Mouse (Mus musculus): ENCODE results near the gene Topors. TPM values are rescaled to one million over a fixed set of nuclear protein-coding genes. Genes with fewer than 3 reads are reported as not detected.
"Not testable (repeated sequence)": the region's sequence is repeated elsewhere in the genome, so short reads cannot be mapped to it uniquely, and the experiment has no call there.

Gene Topors
- 10 to 100 TPM; 16.8 to 22.9 (median 19.7) TPM for total RNA-seq (2022)

DNA sequence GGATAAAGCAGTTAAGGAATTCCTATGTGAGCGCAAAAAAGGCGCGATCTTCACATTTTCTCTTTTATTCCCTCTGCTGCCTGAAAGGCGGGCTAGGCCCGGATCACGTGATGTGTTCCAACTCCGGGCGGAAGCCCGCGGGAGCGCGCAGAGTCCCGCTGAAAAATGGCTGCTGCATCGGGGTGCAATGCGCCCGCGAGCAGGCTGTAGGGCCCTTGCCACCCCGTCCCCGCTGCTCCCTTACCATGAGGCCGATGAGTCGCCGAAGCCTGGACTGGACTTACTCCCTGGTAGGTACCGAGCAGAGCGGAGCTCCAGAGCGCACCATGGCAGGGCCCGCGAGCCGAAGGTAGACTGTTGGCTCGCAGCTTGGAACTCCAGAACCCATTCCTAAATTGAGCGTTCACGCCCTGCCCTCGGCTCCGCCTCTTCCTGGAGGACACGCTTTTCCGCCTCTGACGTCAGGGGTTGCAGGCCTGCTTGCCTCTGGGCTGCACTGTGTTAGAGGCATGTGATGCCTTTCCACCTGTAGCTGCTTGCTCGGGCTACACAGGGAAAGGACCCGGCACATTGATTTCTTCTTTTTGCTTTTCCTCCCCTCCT is at the start of gene Topors, which contains the start of gene Smim27:
Topors (minus strand) TSS at position 421 of the 603 bp plus-strand sequence.
Smim27 (plus strand) TSS at position 150 of the 603 bp plus-strand sequence.
- peak; percentile 92 to 93 for DNase-seq (ENCODE audit: low spot score in 2 of 2)

DNA sequence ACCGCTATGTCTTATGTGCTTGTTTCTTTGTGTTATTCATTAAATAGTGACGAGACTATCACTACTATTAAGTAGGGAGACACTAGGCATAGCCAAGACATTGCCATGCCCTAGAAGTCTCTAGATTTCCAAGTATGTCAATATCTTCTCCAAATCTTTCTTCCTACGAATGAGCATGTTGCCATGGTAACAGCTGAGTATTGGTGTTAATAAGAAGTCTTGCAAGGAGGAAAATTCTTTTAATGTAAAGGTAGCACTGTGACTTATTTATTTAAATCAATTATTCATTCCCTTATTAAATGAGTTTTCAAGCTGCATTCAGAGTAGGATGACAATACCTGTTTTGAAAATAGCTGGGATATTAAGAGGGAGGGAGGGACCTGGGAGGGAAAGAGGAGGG is 47.8 kb upstream of the Topors start:
- no peak for DNase-seq (ENCODE audit: low spot score in 2 of 2)

DNA sequence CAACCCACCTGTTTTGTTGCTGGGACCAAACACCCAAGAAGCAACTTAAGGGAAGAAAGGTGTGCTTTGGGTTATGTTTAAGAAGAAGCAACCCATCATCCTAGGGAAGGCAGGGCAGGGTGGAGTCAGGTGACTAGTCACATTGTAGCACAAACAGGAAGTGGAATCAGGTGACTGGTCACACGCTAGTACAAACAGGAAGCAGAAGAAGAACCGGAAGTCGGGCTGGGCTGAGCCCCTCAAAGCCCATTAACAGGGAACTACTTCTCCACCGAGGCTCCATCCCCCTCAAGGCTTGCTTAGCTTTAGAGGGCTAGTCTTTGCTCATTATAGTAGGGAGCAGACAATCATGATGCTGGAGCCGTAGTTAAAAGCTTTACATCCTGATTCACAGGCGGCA is 43.4 kb upstream of the Topors start:
- DNase-seq (ENCODE audit: low spot score in 2 of 2), result no peak

DNA sequence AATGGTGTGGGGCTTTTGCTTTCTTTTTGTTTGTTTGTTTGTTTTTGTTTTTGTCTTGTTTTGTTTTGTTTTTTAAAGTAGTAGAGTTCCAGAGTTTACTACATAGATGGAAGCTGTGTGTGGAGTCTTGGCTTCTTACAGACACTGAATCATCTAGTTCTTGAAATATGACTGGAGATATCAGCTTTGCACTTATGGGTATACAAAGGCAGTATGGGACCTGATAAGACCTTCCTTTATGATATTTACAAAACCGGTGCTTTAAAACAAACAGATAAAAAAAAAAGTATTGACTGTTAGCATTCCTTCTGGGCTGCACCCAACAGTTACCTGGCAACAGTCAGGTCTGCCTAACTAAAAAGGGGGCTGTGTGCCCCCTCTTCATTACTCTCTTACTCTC is 42.6 kb upstream of the Topors start:
- no peak for DNase-seq (ENCODE audit: low spot score in 2 of 2)

DNA sequence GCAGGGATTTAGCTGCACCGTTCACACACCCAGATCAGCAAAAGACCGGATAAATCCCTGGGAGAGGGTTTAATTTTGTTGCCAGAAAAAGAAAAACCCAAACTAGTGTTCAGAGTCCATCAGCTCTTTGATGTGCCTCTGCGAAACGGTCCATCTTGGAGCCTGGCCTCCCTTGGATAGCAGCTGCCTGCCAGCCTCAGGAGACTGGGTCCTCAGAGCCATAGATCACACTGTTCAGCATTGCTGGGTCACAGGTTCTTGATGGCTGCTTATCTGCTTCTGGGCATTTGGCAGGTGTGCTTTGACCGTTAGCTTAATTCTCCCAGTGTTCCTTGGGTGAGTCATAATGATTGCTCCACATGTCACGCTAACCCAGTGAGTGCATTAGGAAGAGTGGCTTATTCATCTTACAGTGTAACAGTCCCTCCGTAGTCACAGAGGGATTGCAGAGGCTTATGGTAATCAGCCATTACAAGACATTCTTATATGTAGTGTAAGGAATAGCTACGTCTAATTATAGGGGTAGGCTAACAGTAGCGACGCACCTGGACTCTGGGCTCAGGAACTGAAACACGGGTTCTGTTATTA is 41.2 kb upstream of the Topors start:
- DNase-seq (ENCODE audit: low spot score in 2 of 2), result no peak

DNA sequence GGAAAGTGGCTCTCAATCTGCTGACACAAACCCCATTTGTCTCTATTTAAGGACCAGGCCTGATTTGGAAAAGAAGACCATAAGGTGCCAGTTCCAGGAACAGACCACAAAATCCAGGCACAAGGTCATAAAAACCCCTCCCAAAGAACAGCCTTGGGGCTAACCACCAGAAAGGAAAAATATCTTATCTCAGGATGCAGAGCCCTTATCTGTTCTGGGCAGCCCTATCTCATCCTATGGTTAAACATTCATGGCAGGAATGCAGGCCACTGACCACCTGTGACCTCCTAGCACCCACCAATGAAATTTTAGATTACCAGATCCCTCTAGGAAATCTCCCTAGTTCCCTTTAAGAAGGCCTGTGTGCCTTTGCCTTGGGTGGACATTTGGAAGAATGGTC is 40.0 kb upstream of the Topors start:
- no peak for DNase-seq (ENCODE audit: low spot score in 2 of 2)

DNA sequence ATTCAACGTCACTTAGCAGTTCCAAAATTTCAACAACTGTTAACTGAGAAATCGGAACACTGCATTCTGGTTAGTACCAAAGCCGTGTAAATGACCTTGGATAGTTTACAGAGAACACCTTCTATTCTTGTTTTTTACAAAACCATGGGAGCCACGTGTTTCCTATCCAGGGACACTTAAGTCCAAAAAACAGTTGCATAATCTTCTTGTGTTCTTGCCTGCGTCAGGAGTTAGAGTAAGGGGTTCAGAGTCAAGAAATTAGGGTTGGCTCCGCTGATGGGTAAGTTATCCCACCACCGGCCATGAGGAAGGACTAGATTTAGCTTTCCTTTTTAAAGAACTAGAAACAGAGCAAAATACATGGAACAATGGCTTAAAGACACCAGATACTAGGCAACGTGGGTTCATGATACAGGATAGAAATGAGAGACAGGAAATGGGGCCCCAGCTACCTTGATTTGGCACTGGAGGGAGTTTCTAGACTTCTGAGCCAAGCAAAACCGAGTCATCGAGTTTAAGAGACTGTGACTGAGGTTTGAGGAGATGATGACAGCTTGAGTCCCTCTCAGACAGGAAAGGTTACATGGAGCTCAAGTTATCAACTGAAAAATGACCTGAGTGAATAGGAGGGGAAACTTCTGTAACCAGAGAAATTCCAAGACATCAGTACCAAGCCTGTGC is 32.9 kb upstream of the Topors start:
- DNase-seq (ENCODE audit: low spot score in 2 of 2), result no peak

DNA sequence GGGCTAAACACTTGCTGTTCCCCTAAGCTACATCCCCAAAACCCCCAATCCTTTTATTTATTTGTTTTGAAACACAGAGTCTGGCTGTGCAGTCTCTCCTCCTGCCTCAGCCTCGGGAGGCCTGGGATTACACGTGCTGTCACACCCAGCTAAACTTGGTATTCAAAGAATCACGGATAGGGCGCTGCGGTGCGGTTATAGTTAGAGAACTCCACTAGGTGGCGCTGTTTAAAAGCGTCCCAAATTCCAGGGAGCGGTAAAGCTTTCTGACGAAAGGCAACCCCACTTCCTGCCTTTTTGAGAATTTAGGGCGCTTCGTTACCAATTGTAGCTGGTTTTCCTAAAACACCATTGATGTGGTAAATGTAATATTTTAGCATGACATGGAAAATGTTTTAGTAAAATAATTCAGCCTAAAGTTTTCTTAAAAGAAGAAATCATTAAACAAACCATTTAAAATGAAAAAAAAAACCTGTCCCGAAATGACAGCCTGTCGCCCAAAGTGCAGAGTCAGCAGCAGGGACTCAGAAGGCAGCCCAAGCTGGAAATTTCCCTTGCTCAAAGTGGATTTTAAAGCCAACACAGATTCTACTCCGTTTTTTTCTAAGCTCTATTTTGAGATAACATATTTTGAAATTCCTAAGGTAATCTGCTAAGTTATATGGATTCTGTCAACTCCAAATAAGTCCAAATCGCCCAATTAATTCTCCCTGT is 31.6 kb upstream of the Topors start:
- peak; percentile 48 to 54 for DNase-seq (ENCODE audit: low spot score in 2 of 2)

DNA sequence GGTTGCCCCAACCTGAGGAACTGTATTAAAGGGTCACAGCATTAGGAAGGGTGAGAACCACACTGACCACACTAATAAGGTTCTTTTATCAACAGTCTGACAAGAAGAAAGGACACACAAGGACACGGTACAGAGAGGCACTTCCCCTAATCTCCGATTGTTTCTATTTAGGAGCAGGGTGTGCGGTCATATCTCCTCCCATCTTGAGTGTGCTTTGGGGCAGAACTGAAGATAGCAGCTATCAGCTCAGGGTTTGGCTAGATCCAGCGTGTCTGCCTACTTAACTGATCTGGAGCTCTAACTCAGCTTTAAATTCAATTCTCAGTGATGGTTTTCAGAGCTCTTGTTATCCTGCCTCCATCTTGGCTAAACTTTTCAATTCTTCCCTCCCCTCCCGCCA is 29.5 kb upstream of the Topors start:
- no peak for DNase-seq (ENCODE audit: low spot score in 2 of 2)

DNA sequence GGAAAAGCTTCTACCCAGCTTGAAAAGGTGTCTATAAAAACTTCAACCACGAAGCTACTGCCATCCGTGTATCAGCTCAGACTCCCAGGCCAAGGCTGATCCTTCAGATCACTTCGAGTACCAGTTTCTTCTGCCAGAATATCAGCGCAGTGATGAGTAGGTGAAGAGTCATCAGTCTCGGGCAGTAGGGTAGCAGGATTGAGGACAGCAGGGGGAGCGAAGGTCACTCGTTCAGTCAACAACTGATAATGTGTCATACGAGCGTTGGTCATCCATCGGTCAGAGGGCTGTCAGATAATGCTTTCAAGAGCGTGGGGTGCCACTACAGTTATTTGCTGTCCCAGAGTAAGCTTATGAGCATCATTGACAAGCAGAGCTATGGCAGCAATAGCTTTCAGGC is 21.9 kb upstream of the Topors start:
- DNase-seq (ENCODE audit: low spot score in 2 of 2), result not testable (repeated sequence)

DNA sequence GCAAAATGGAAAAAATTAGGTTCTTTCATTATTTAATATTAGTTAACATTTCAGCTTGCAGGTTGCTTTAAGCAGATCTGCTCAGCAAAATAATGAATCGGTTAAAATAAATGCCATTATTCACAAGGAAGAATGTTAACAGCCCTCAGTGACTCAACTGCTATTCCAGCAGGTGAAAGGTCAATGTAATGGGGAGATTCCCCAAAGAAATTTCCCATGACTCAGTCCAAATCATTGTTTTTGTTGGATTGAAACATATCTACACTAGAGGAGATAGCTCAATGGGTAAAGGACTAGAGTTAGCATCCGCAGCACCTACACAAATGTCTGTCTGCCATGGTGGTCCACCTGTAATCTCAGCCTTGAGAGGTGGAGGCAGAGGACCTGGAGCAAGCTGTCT is 19.4 kb upstream of the Topors start:
- DNase-seq (ENCODE audit: low spot score in 2 of 2), result no peak

DNA sequence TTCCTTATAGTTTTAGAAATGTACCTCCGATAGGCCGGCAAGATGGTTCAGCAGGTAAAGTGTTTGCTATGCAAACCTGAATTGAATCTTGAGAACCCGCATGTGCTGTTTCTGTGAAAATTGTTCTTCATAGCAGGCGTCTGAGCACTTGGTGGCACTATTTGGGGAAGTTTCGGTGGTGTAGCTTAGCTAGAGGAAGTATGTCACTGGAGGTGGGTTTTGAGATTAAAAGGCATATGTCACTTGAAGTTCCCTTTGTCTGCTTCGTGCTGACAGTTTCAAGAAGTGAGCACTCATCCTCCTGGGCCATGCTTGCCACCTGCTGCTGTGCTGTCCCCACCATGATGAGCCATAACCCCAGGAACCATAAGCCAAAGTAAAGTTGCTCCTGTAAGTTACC is 17.8 kb upstream of the Topors start:
- no peak for DNase-seq (ENCODE audit: low spot score in 2 of 2)

DNA sequence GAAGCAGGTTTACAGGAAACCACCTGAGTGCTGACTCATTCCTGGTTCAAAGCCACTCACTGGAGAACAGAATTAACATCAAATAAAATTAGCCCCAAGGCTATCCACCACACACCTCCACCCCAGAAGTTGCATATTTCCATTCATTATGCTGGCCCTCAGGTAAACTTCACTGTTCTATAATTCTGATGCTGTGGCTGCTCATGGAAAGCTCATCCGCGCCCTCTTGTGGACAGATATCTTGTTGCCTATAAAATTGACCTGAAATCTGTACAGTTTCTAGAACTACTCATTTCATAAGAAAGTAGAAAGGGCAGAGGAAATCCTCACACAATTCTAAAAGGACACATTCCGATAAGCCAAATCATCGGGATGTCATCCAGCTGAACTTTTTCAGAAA is 15.9 kb upstream of the Topors start:
- peak in 1 of 2 experiments; percentile 23 for DNase-seq (ENCODE audit: low spot score in 2 of 2)

DNA sequence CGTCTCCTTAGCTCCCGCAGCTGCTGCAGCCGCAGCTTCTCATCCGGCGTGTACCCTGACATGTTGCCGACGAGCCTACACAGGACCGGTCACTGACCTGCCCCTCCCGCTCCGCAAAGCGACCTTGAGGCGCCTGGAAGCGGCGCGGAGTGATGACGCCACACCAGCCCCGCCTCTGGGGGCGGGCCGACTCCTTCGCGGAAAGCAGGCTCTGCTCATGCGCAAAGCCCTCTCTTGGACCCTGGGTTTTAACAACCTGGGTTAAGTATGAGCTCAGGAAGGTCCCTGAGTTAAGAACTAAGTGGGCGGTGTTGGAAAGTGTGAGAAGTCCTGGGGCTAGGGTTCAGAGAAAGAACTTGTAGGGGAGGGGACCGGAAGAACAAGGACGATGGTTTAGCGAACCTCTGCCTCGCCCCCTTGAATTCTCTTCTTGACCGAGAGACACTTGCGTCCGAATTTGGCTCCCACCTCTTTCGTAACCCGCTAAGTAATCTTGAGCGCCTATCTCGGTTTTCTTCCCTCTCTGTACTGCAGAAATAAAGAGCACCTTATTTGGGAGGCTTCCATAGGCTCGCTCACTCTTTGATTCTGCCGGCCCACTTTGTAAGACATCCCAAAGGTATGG is 9.7 kb upstream of the Topors start, which contains the start of gene Ndufb6:
Ndufb6 (minus strand) TSS at position 146 of the 625 bp plus-strand sequence.
- peak; percentile 89 to 90 for DNase-seq (ENCODE audit: low spot score in 2 of 2)

DNA sequence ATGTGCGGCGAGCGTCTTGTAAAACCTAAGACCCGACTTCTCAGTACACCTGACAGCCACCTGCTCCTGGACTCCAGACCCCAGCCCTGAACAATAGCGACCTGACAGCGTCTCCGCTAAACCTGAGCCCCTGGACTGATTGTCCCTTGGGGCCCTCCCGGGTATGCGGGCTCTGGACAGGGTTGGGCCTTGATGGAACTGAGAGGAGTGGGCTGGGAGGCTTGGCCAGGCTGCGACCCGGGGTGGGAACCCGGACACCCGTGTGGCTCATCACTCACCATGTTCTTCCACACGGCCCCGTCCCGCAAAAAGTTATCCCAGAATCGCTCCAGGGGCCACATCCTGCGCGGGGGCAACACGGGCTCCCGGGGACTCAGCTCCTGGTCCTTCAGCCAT is 9.2 kb upstream of the Topors start:
- no peak for DNase-seq (ENCODE audit: low spot score in 2 of 2)

DNA sequence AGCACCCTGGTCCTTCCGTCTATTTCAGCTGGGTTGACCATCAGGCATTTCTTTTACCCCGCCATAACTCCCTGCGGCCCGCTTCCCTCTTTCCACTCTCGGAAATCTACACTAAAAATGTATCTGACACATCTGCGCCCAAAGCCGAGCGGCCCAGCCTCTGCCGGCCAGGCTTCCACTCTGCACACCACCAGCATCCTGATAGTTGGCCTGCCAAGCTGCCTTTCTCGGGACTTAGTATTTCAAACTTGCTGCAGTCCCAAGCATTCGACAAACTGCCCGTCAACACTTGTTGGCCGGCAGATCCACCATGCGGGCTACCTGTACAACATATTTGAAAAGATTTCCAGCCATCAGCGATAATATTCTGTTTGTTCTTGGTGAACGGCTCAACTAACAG is 815 bp downstream of the Topors start:
- DNase-seq (ENCODE audit: low spot score in 2 of 2), result no peak

DNA sequence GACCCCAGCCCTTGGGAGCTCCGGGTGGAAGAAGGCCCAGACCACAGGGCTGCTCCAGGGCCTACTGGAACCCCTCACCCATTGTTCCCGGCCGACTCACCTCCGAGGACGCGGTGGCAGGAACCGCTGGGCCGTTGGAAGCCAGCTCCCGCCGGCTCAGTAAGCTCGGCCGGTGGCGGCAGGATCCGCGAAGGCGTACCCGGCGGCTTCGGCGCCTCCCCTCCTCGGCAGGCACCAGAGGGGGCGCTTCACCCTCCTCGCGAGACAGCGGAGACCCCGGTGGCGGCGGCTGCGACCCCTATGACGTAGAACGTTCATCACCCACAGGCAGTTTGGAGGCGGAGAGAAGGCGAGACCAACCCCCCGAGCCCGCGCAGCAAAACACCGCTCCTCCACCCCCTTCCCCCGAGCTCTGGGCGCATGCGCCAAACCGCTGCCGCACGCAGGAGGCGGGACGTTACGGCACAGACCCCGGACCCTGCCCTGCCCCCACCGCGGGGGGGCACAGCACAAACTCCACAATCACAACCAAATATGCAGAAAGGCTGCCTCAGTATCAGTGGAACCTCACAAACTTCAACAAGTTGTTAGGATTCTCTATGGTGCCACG is 1.3 kb downstream of the Topors start:
- DNase-seq (ENCODE audit: low spot score in 2 of 2), result peak; percentile 83 to 87

DNA sequence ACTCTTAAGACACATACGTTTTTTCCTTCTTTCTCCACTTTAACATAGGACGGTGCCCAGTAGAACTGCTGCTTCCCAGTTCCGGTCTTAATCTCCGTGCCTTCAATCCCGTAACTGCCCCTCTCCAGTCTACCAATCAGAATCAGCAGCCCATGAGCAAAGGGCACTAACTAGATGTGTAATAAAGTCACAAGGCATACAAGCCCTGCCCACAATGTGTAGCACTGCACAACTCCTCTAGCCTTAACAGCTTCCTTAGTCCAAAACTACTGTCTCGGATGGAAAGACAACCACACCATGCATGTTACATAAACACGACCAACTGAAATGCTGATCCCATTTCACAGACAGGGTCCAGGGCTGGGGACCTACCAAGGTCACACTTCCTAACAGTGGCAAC is 2.0 kb downstream of the Topors start:
- DNase-seq (ENCODE audit: low spot score in 2 of 2), result peak in 1 of 2 experiments; percentile 8

DNA sequence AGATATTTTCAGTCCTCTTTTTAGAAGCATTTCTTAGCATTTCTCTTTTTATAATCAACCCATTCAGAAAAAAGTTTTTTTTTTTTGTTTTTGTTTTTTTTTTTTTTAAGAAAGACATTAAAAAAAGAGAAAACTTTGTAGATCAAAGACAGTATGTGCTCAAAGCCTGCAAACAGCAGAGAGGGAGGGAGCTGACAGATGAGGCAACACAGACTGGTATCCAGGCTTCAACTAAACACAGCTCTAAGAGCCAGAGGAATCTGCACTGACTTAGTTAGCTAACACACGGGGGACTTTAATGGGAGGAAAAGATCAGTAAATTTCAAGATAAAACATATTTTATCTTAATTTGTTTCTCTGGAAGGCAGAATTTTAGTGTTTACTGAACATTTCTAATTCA is 5.3 kb downstream of the Topors start:
- DNase-seq (ENCODE audit: low spot score in 2 of 2), result no peak

DNA sequence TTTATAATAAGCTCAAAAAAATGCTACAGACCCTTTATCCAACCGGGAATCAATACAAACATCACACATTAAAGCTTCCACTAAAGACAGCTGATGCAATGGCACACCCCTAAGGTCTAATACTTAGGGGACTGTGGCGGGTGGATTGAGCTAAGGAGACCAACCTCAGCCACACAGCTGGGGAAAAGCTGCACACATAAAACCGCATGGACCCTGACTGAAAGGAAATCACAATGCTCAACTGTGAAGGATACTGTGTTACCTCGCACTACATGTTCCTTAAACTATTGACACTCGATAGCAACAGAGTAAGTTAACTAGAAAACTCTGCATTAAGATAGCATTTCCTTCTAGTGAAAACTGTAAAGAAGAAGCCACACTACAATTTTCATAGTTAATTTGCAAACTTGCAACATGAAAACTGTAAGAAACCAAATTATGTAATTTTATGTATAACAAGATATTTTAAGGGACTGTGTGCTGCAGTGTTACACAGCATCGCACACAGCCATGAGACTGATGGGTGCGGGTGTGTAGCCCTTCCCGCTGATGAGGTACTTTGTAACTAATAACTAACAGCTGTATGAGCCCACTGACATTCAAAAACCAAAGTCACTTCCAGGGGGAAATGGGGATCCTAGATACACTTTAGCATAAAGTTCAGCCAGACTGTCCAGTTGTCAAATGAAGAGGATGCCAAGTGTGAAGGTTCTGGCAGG is 15.1 kb downstream of the Topors start:
- no peak for DNase-seq (ENCODE audit: low spot score in 2 of 2)

DNA sequence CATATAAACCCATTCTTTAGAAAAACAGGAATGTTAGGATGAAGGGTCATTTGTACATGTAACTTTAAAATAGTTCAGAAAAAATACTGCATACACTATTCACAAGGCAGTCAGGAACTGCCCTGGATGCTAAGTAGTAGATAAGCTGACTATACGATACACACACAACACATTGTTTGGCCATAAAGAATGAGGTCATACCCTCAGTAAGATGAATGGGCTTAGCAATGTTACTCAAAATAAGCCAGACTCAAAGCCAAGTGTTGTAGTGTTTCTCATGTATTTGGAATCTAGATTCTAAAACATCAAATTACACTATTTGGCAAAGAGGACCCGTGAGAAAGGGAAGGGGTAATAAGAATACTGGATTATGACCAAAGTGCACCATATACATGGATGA is 15.9 kb downstream of the Topors start:
- DNase-seq (ENCODE audit: low spot score in 2 of 2), result no peak
